Mouse (Mus musculus): ENCODE measurements at regions not wholly inside any gene's neighbourhood (a gene's known extent, or its start where the extent isn't known, plus 50 kb on each side); places are given as distances from the start of the nearest gene placed in this dataset.

- peak; percentile 53 for DNase-seq
- no peaks in the 10 kb centered on the region for H3K4me1 ChIP-seq (ENCODE audit: control insufficient read depth, insufficient read depth, low read length)
- no peaks in the 10 kb centered on the region for H3K36me3 ChIP-seq (ENCODE audit: control insufficient read depth, insufficient read depth, low read length)
- no peak for TF ChIP-seq POLR2A (IDR thresholded peaks at IDR 0.05; ENCODE audit: low read depth, low read length)
- TF ChIP-seq CTCF (conservative IDR thresholded peaks at IDR 0.05; ENCODE audit: insufficient read depth, insufficient read length, low read depth, low read length) = peak; percentile 47
- WGBS = 77% methylated on average over 4 of the region's 4 CpGs
- no peak overlapping the region for H3K27ac ChIP-seq (ENCODE audit: insufficient read depth, low read depth, low read length)
- no peak overlapping the region for H3K4me3 ChIP-seq (ENCODE audit: insufficient read depth, low read depth, low read length)
- no peaks in the 10 kb centered on the region for H3K27me3 ChIP-seq (replicated peaks; ENCODE audit: control insufficient read depth, insufficient read depth, low read length)
These were observed 75.6 kb upstream of the Fbxl17 start for GRCm38 (mm10) chr17:63575316-63576007.

GRCm38 (mm10) chr17:63582870-63583269, 83.1 kb upstream of the Fbxl17 start:
- no peaks in the 10 kb centered on the region for H3K27me3 ChIP-seq (replicated peaks; ENCODE audit: control insufficient read depth, insufficient read depth, low read length)
- H3K27ac ChIP-seq (ENCODE audit: insufficient read depth, low read depth, low read length) = no peak overlapping the region
- H3K4me3 ChIP-seq (ENCODE audit: insufficient read depth, low read depth, low read length) = no peak overlapping the region
- DNase-seq = no peak
- 48% methylated on average over 4 of the region's 4 CpGs for WGBS
- H3K4me1 ChIP-seq (ENCODE audit: control insufficient read depth, insufficient read depth, low read length) = no peaks in the 10 kb centered on the region
- no peaks in the 10 kb centered on the region for H3K36me3 ChIP-seq (ENCODE audit: control insufficient read depth, insufficient read depth, low read length)
- no peak for TF ChIP-seq POLR2A (IDR thresholded peaks at IDR 0.05; ENCODE audit: low read depth, low read length)
- TF ChIP-seq CTCF (conservative IDR thresholded peaks at IDR 0.05; ENCODE audit: insufficient read depth, insufficient read length, low read depth, low read length) = no peak

GRCm38 (mm10) chr17:63607021-63607751, 107.4 kb upstream of the Fbxl17 start:
- H3K36me3 ChIP-seq (ENCODE audit: control insufficient read depth, insufficient read depth, low read length) = no peaks in the 10 kb centered on the region
- H3K4me1 ChIP-seq (ENCODE audit: control insufficient read depth, insufficient read depth, low read length) = no peaks in the 10 kb centered on the region
- no peaks in the 10 kb centered on the region for H3K27me3 ChIP-seq (replicated peaks; ENCODE audit: control insufficient read depth, insufficient read depth, low read length)
- H3K27ac ChIP-seq (ENCODE audit: insufficient read depth, low read depth, low read length) = no peak overlapping the region
- no peak overlapping the region for H3K4me3 ChIP-seq (ENCODE audit: insufficient read depth, low read depth, low read length)
- TF ChIP-seq POLR2A (IDR thresholded peaks at IDR 0.05; ENCODE audit: low read depth, low read length) (no peak), CTCF (conservative IDR thresholded peaks at IDR 0.05; ENCODE audit: insufficient read depth, insufficient read length, low read depth, low read length) (no peak)
- DNase-seq = no peak
- WGBS = 70% methylated on average over 7 of the region's 7 CpGs

DNA sequence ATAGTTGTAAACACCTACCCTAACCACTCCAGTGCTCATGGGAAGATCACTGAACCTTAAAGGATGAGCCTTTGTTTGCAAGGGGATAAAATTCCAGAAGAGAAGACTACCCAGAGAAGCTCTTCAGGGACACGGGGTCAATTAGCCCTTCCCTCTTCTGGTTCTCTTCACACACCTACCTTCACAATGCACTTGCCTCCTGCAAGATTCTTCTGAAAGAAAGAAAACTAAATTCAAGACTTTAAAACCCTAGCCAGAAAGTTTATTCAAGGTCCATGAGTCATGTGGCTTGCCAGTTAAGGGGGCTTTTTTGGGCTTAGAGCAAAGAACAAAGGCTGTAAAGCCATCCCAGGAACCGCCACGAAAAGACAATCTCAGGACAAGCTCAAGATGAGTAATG, 122.9 kb upstream of the Fbxl17 start:
- Histone ChIP-seq H3K27me3 (replicated peaks; ENCODE audit: control insufficient read depth, insufficient read depth, low read length) (no peaks in the 10 kb centered on the region), H3K27ac (ENCODE audit: insufficient read depth, low read depth, low read length) (no peak overlapping the region), H3K4me3 (ENCODE audit: insufficient read depth, low read depth, low read length) (no peak overlapping the region), H3K36me3 (ENCODE audit: control insufficient read depth, insufficient read depth, low read length) (no peaks in the 10 kb centered on the region), H3K4me1 (ENCODE audit: control insufficient read depth, insufficient read depth, low read length) (no peaks in the 10 kb centered on the region)
- TF ChIP-seq POLR2A (IDR thresholded peaks at IDR 0.05; ENCODE audit: low read depth, low read length) = no peak
- no peak for TF ChIP-seq CTCF (conservative IDR thresholded peaks at IDR 0.05; ENCODE audit: insufficient read depth, insufficient read length, low read depth, low read length)
- 25% methylated on average over 3 of the region's 3 CpGs for WGBS
- DNase-seq = no peak

GRCm38 (mm10) chr17:63637598-63637997, 137.8 kb upstream of the Fbxl17 start:
- no peak overlapping the region for H3K4me3 ChIP-seq (ENCODE audit: insufficient read depth, low read depth, low read length)
- WGBS = 72% methylated on average over 2 of the region's 2 CpGs
- no peaks in the 10 kb centered on the region for H3K36me3 ChIP-seq (ENCODE audit: control insufficient read depth, insufficient read depth, low read length)
- no peaks in the 10 kb centered on the region for H3K4me1 ChIP-seq (ENCODE audit: control insufficient read depth, insufficient read depth, low read length)
- no peak for DNase-seq
- H3K27ac ChIP-seq (ENCODE audit: insufficient read depth, low read depth, low read length) = no peak overlapping the region
- no peaks in the 10 kb centered on the region for H3K27me3 ChIP-seq (replicated peaks; ENCODE audit: control insufficient read depth, insufficient read depth, low read length)
- TF ChIP-seq CTCF (conservative IDR thresholded peaks at IDR 0.05; ENCODE audit: insufficient read depth, insufficient read length, low read depth, low read length) (no peak), POLR2A (IDR thresholded peaks at IDR 0.05; ENCODE audit: low read depth, low read length) (no peak)

- DNase-seq = peak; percentile 5
- TF ChIP-seq POLR2A (IDR thresholded peaks at IDR 0.05; ENCODE audit: low read depth, low read length) (no peak), CTCF (conservative IDR thresholded peaks at IDR 0.05; ENCODE audit: insufficient read depth, insufficient read length, low read depth, low read length) (no peak)
- H3K4me3 ChIP-seq (ENCODE audit: insufficient read depth, low read depth, low read length) = no peak overlapping the region
- WGBS = 60% methylated on average over 4 of the region's 4 CpGs
- H3K4me1 ChIP-seq (ENCODE audit: control insufficient read depth, insufficient read depth, low read length) = no peaks in the 10 kb centered on the region
- H3K27ac ChIP-seq (ENCODE audit: insufficient read depth, low read depth, low read length) = no peak overlapping the region
- H3K27me3 ChIP-seq (replicated peaks; ENCODE audit: control insufficient read depth, insufficient read depth, low read length) = no peaks in the 10 kb centered on the region
- H3K36me3 ChIP-seq (ENCODE audit: control insufficient read depth, insufficient read depth, low read length) = no peaks in the 10 kb centered on the region
These were observed 144.6 kb upstream of the Fbxl17 start for GRCm38 (mm10) chr17:63644390-63644789.

DNA sequence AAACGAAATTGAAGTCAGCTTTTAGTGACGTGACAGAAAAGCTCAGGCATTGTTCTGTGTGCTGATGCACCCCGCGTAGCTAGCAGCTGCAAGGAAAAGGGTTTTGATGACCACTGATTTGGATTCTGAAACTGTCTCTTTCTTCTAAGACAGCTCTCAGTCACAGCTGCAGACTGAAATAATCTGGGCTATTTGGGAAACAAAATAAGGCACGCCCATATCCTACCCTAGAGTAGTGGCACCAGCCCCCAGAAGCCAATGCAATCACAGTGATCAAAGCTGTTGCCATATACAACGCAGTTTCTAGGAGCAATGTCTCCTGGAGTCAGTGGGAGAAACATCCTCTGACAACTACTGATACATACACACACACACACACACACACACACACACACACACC, 157.9 kb upstream of the Fbxl17 start:
- Histone ChIP-seq H3K4me3 (ENCODE audit: insufficient read depth, low read depth, low read length) (no peak overlapping the region), H3K36me3 (ENCODE audit: control insufficient read depth, insufficient read depth, low read length) (no peaks in the 10 kb centered on the region), H3K27me3 (replicated peaks; ENCODE audit: control insufficient read depth, insufficient read depth, low read length) (no peaks in the 10 kb centered on the region), H3K27ac (ENCODE audit: insufficient read depth, low read depth, low read length) (no peak overlapping the region), H3K4me1 (ENCODE audit: control insufficient read depth, insufficient read depth, low read length) (no peaks in the 10 kb centered on the region)
- no peak for DNase-seq
- 83% methylated on average over 6 of the region's 6 CpGs for WGBS
- TF ChIP-seq POLR2A (IDR thresholded peaks at IDR 0.05; ENCODE audit: low read depth, low read length) (no peak), CTCF (conservative IDR thresholded peaks at IDR 0.05; ENCODE audit: insufficient read depth, insufficient read length, low read depth, low read length) (no peak)
